Mouse (Mus musculus): ENCODE data around the gene Dnajb1. TPM values are rescaled to one million over a fixed set of nuclear protein-coding genes. Genes with fewer than 3 reads are reported as not detected.
"Not testable (repeated sequence)": the region's sequence is repeated elsewhere in the genome, so short reads cannot be mapped to it uniquely, and the experiment has no call there.

The Dnajb1 gene
- polyA plus RNA-seq, 1 experiment from 2014 or later: 61.1 TPM

DNA sequence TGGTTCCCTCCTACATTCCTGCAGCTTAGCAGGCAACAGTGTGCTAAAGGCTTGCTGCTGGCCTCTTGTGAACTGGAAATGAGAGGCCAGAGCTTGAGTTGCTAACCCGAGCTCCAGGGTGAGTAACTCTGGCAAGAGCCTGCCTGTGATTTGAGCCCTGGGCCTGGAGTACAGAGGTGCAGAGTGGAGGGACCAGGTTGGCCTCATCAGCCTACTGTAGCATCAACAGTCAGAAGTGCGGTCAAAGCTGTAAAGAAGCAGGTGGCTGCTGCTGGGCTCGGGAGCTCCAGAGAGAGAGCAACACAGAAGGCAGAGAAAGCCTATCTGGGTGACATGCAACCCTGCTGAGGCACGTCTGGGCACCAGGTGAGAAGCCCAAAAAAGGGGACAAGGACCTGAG is 38.8 kb upstream of the Dnajb1 start:
- DNase-seq (ENCODE audit: low spot score, missing footprints) (no peak), ATAC-seq (ENCODE audit: low FRiP score) (no peak)
- no peaks in the 10 kb centered on the region for H3K27me3 ChIP-seq (ENCODE audit: control insufficient read depth, insufficient read depth, low read length)
- H3K4me3 ChIP-seq (ENCODE audit: low read depth, low read length): no peak overlapping the region
- no peak overlapping the region for H3K9ac ChIP-seq (ENCODE audit: low read length)
- peaks cover 11% of the 10 kb centered on the region for H3K4me1 ChIP-seq (ENCODE audit: control insufficient read depth, insufficient read depth, low read length)
- WGBS: 87% methylated on average over 4 of the region's 4 CpGs
- peaks cover 16% of the 10 kb centered on the region for H3K36me3 ChIP-seq (ENCODE audit: control insufficient read depth, insufficient read depth, low read length)
- H3K4me2 ChIP-seq: no peak overlapping the region
- no peaks in the 10 kb centered on the region for H3K9me3 ChIP-seq (ENCODE audit: control insufficient read depth, low read length)
- no peak overlapping the region for H3K27ac ChIP-seq (ENCODE audit: low read depth, low read length)

DNA sequence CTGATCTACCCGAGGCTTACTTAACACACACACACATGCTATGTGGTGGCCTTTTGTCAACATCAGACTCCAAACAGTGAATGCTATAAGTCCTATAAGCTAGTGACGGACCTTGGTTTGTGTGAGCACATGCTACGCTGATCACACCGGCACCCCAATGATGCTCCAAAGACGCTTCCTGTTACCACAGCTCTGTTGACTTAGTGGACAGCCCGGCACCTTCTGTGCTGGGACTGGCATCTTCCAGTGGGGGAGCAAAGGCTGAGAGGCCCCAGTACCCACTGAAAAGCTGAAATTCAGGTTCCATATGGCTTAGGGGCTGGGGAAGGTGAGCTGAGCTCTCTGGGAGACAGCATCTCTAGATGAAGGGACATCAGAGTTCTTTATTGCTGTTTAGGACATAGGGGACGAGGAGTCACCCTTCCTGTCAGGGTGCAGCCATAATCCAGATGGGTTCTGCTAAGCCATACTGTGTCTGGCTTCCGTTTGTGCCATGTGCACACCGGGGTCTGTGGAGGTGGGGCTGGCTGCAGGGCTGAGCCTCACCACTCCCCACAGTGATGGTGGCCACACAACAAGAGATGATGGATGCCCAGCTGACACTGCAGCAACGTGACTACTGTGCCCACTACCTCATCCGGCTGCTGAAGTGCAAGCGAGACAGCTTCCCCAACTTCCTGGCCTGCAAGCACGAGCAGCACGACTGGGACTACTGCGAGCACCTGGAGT is 37.6 kb upstream of the Dnajb1 start:
- no peak overlapping the region for H3K4me3 ChIP-seq (ENCODE audit: low read depth, low read length)
- 90% methylated on average over 15 of the region's 15 CpGs for WGBS
- H3K9ac ChIP-seq (ENCODE audit: low read length): no peak overlapping the region
- peaks cover 11% of the 10 kb centered on the region for H3K4me1 ChIP-seq (ENCODE audit: control insufficient read depth, insufficient read depth, low read length)
- DNase-seq (ENCODE audit: low spot score, missing footprints) (no peak), ATAC-seq (ENCODE audit: low FRiP score) (no peak)
- H3K4me2 ChIP-seq: no peak overlapping the region
- H3K9me3 ChIP-seq (ENCODE audit: control insufficient read depth, low read length): no peaks in the 10 kb centered on the region
- no peak overlapping the region for H3K27ac ChIP-seq (ENCODE audit: low read depth, low read length)
- H3K27me3 ChIP-seq (ENCODE audit: control insufficient read depth, insufficient read depth, low read length): no peaks in the 10 kb centered on the region
- H3K36me3 ChIP-seq (ENCODE audit: control insufficient read depth, insufficient read depth, low read length): peaks cover 16% of the 10 kb centered on the region

DNA sequence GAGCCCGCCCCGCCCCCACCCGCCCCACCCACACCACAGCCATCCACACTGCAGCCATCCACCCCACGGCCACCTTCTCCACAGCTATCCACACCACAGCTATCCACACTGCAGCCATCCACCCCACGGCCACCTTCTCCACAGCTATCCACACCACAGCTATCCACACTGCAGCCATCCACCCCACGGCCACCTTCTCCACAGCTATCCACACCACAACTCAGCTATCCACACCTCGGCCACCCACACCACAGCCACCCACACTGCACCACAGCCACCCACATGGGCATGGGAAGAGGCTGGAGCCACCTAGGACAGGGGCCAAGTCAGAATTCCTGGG is 37.0 kb upstream of the Dnajb1 start:
- WGBS: 86% methylated on average over 4 of the region's 7 CpGs
- DNase-seq (ENCODE audit: low spot score, missing footprints); H3K4me2 ChIP-seq; H3K27me3 ChIP-seq (ENCODE audit: control insufficient read depth, insufficient read depth, low read length); H3K4me3 ChIP-seq (ENCODE audit: low read depth, low read length); H3K9me3 ChIP-seq (ENCODE audit: control insufficient read depth, low read length); H3K9ac ChIP-seq (ENCODE audit: low read length); ATAC-seq (ENCODE audit: low FRiP score); H3K27ac ChIP-seq (ENCODE audit: low read depth, low read length): not testable (repeated sequence)
- H3K36me3 ChIP-seq (ENCODE audit: control insufficient read depth, insufficient read depth, low read length): peaks cover 16% of the 10 kb centered on the region
- peaks cover 11% of the 10 kb centered on the region for H3K4me1 ChIP-seq (ENCODE audit: control insufficient read depth, insufficient read depth, low read length)

DNA sequence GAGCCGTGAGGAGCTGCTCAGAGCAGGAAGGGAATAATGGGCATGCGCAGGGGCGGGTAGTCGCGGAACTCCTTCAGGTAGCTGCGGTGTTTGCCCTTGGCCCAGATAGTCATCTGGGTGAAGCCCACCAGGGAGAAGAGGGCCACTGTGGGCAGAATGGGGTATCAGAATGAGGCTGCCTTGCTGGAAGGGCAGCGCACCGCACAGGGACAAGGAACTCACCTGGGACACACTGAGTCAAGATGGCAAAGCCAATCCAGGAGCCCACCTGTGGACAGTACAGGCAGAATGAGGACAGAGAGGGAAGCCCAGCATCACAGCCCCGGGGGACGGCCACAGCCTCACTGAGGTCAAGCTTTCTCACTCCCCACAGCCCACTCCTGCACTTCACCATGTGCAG is 36.2 kb upstream of the Dnajb1 start:
- Histone ChIP-seq H3K36me3 (ENCODE audit: control insufficient read depth, insufficient read depth, low read length) (peaks cover 16% of the 10 kb centered on the region), H3K9me3 (ENCODE audit: control insufficient read depth, low read length) (no peaks in the 10 kb centered on the region)
- no peak for DNase-seq (ENCODE audit: low spot score, missing footprints)

DNA sequence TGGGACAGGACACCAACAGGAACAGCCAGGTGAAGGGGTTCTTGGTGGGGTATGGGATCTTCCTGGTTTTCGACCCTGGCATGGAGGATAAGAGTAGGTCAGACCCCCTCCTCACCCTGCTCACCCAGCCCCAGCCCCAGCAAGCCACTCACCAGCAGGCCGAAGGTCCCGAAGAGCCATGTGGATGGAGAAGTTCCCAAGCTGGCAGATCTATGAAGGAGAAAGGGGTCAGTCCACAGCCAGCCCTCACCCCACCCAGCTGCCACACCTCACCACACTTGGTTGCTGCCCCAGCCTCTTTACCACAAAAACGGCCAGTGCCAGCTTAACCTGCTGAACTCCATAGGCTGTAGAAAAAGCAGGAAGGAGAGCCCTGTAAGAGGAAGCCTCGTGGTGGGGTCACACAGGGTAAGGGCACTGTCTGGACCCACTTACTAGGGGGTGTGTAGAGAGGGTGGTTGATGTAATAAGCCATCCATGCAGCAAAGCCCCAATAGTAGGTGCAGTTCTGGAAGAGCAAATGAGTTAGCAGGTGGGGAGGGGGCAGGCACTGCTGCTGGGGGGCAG is 35.7 kb upstream of the Dnajb1 start:
- Histone ChIP-seq H3K4me1 (ENCODE audit: control insufficient read depth, insufficient read depth, low read length) (peaks cover 14% of the 10 kb centered on the region), H3K4me3 (ENCODE audit: low read depth, low read length) (no peak overlapping the region), H3K27me3 (ENCODE audit: control insufficient read depth, insufficient read depth, low read length) (no peaks in the 10 kb centered on the region), H3K27ac (ENCODE audit: low read depth, low read length) (no peak overlapping the region), H3K4me2 (no peak overlapping the region), H3K9ac (ENCODE audit: low read length) (no peak overlapping the region), H3K36me3 (ENCODE audit: control insufficient read depth, insufficient read depth, low read length) (peaks cover 16% of the 10 kb centered on the region), H3K9me3 (ENCODE audit: control insufficient read depth, low read length) (no peaks in the 10 kb centered on the region)
- DNase-seq (ENCODE audit: low spot score, missing footprints): no peak
- WGBS: 91% methylated on average over 5 of the region's 5 CpGs
- ATAC-seq (ENCODE audit: low FRiP score): no peak

More for the DNA sequence above, 36.2 kb upstream of the Dnajb1 start:
- Histone ChIP-seq H3K4me3 (ENCODE audit: low read depth, low read length) (no peak overlapping the region), H3K27me3 (ENCODE audit: control insufficient read depth, insufficient read depth, low read length) (no peaks in the 10 kb centered on the region), H3K9ac (ENCODE audit: low read length) (no peak overlapping the region), H3K4me1 (ENCODE audit: control insufficient read depth, insufficient read depth, low read length) (peaks cover 13% of the 10 kb centered on the region), H3K4me2 (no peak overlapping the region), H3K27ac (ENCODE audit: low read depth, low read length) (no peak overlapping the region)
- WGBS: 95% methylated on average over 10 of the region's 10 CpGs
- ATAC-seq (ENCODE audit: low FRiP score): no peak

DNA sequence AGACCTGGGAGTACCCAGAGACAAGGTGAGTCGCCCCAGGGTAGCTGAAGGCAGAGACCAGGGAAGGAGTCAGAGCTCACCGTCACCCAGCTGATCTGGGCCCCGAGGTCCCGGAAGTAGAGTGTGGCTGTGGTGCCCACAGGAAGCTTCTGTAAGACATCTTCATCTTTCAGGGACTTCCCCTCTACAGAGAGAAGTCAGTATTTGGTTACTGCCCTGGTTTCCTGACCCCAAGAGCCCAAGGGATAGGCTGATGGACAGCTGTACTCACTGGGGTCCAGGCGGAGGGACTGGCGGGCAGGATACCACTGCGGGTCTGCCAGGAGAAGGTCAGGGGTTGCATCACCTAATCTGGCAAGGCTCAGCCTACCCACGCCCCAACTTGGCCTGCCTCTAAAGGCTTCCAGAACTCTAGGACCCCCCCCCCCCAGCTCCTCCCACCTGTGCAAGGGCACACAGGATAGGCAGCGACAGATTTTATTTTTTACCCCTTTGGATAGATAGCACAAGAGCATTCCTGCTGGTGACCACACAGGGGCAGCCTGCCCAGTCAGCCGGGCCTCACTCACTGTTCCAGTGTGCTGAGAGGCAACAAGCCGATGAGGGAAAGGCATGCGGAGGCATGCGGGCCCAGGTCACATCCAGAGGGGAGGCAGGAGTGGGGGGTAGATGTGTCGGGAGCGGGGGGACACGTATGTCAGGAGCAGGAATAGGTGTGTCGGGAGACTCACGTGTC is 34.7 kb upstream of the Dnajb1 start:
- Histone ChIP-seq H3K9me3 (ENCODE audit: control insufficient read depth, low read length) (no peaks in the 10 kb centered on the region), H3K27me3 (ENCODE audit: control insufficient read depth, insufficient read depth, low read length) (no peaks in the 10 kb centered on the region), H3K9ac (ENCODE audit: low read length) (no peak overlapping the region), H3K27ac (ENCODE audit: low read depth, low read length) (no peak overlapping the region), H3K4me1 (ENCODE audit: control insufficient read depth, insufficient read depth, low read length) (peaks cover 8% of the 10 kb centered on the region), H3K4me3 (ENCODE audit: low read depth, low read length) (no peak overlapping the region), H3K36me3 (ENCODE audit: control insufficient read depth, insufficient read depth, low read length) (peaks cover 16% of the 10 kb centered on the region), H3K4me2 (no peak overlapping the region)
- DNase-seq (ENCODE audit: low spot score, missing footprints): no peak
- WGBS: 90% methylated on average over 18 of the region's 18 CpGs
- no peak for ATAC-seq (ENCODE audit: low FRiP score)

DNA sequence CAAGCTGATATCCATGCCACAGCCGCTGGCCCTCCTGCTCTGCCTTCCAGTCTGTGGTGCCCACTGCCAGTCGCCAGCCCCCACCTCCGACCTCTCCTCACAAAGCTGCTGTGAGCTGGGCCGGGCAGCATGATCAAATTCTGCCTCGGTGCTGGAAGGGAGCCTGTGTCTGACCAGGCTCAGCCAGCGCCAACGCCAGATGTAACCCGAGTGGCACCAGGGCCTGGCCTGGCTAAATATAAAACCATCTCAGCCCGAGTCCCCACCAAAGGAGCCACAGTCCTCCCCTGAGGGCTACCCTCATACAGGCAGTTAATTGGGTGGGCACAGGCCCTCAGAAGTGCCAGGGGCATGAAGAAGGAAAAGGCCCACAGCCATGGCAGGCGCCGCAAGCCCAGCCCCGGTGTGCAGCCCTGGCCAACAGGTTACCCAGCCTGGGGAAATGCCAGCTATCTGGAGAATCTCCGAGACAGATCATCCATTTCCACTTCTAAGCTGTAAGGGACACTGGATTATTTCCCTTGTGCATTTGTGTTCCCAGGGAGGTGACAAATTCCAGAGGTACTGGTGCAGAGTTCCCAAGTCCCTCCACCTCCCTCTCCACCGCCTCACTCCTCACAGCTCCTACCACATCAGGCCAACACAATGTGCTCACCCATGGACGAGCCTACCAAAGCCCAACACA is 33.2 kb upstream of the Dnajb1 start:
- no peak for ATAC-seq (ENCODE audit: low FRiP score)
- Histone ChIP-seq H3K9ac (ENCODE audit: low read length) (no peak overlapping the region), H3K36me3 (ENCODE audit: control insufficient read depth, insufficient read depth, low read length) (peaks cover 16% of the 10 kb centered on the region), H3K27me3 (ENCODE audit: control insufficient read depth, insufficient read depth, low read length) (no peaks in the 10 kb centered on the region), H3K9me3 (ENCODE audit: control insufficient read depth, low read length) (no peaks in the 10 kb centered on the region), H3K27ac (ENCODE audit: low read depth, low read length) (no peak overlapping the region), H3K4me1 (ENCODE audit: control insufficient read depth, insufficient read depth, low read length) (peaks cover 12% of the 10 kb centered on the region), H3K4me2 (no peak overlapping the region), H3K4me3 (ENCODE audit: low read depth, low read length) (no peak overlapping the region)
- WGBS: 90% methylated on average over 15 of the region's 15 CpGs
- no peak for DNase-seq (ENCODE audit: low spot score, missing footprints)

DNA sequence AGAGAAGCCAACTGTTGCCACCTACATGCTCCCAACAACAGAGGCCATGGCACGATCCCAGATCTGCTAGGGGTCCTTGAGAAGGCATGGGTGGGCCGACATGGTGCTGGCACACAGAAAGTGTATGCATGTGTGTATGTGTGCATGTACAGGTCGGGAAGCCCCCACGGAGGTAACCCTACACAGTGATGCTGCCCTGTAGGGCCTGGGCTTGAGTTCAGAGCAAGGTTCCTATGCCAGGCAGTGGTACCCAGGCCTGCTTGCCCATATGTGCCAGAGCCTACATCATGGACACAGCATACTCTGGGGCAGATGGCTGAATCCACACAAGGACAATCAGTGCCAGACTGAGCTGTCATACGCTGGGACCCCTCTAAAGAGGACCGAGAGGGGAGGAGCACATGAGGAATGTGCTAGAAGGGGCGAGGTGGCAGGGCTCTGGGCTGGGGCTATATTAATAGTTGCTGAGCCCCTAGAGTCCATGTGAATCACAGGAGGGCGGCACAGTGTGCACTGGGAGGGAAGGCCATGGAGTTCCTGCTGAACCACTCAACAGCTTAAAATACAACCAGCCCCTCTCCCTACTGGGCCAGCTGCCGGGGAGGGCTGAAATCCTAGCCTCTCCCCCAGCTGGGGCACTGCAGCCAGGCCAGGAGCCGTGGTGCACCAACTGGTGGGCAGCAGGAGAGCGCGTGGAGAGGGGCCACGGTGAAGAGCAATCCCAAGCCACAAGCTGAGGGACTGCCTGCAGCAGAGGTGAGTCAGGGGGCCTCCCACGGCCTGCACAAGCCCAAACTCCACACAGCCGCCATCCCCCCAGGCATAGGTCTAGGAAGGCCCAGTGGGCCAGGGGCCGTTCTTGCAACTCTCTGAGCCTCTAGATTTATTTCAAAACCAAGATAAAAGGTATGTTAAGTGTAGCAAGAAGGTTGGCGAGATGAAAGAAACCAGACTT is 32.2 kb upstream of the Dnajb1 start:
- Histone ChIP-seq H3K27me3 (ENCODE audit: control insufficient read depth, insufficient read depth, low read length) (no peaks in the 10 kb centered on the region), H3K9me3 (ENCODE audit: control insufficient read depth, low read length) (no peaks in the 10 kb centered on the region), H3K36me3 (ENCODE audit: control insufficient read depth, insufficient read depth, low read length) (peaks cover 11% of the 10 kb centered on the region), H3K4me1 (ENCODE audit: control insufficient read depth, insufficient read depth, low read length) (peaks cover 12% of the 10 kb centered on the region), H3K4me2 (no peak overlapping the region), H3K27ac (ENCODE audit: low read depth, low read length) (no peak overlapping the region), H3K9ac (ENCODE audit: low read length) (no peak overlapping the region), H3K4me3 (ENCODE audit: low read depth, low read length) (no peak overlapping the region)
- no peak for ATAC-seq (ENCODE audit: low FRiP score)
- 83% methylated on average over 17 of the region's 17 CpGs for WGBS
- no peak for DNase-seq (ENCODE audit: low spot score, missing footprints)

Measured in midbrain, embryonic 11.5 days (tissue).